Mouse (Mus musculus): Measurements from ENCODE around the gene Inpp4b.

- TF ChIP-seq CTCF (IDR thresholded peaks at IDR 0.05; ENCODE audit: insufficient read depth, low read depth, low read length) = no peak
- TF ChIP-seq POLR2A (IDR thresholded peaks at IDR 0.05; ENCODE audit: insufficient read depth, low read depth, low read length) = no peak
Observed at GRCm38 (mm10) chr8:81742588-81742987, 400.2 kb downstream of the Inpp4b start.

Measured in olfactory bulb, adult 2 months (tissue).